Comparison of ENCODE assay signal across 15 mouse cellular contexts in genomic region chr4:150117311-150117710, GRCm38 (mm10). TPM values are rescaled to one million over a fixed set of nuclear protein-coding genes. Genes with fewer than 3 reads are reported as not detected.
A peak's percentile ranks its signal among the peaks of the same experiment; 100 is the strongest.
DNase-seq lines count a peak whose midpoint lies in the region; ATAC-seq and TF ChIP-seq lines count a peak whose summit lies in the region.
"Had no signal": no experiment of that assay in that cellular context is flagged by ENCODE, and none has a peak within 500 bp of the region (broad histone marks: within the 10 kb centered on the region; RNA-seq: fewer than 3 reads in every experiment).

No protein-coding gene starts in this region.

- H3K4me3 ChIP-seq in hindbrain, embryonic 14.5 days (replicated peaks; ENCODE audit: low read length), result no peak overlapping the region
- no peak overlapping the region for H3K4me3 ChIP-seq in hindbrain, embryonic 12.5 days
- no peak overlapping the region for H3K4me3 ChIP-seq in embryonic facial prominence, embryonic 14.5 days (ENCODE audit: low read depth, low read length)
- H3K4me3 ChIP-seq in stomach, postnatal 0 days (ENCODE audit: low read depth, low read length), result no peak overlapping the region

- H3K4me2 ChIP-seq in hindbrain, embryonic 14.5 days (replicated peaks), result no peak overlapping the region
- H3K4me2 ChIP-seq in hindbrain, embryonic 12.5 days (replicated peaks), result no peak overlapping the region
- H3K4me2 ChIP-seq in embryonic facial prominence, embryonic 14.5 days (ENCODE audit: low read depth, low read length), result no peak overlapping the region
- no peak overlapping the region for H3K4me2 ChIP-seq in stomach, postnatal 0 days (replicated peaks; ENCODE audit: low read depth)

- no peak for ATAC-seq in hindbrain, embryonic 14.5 days (ENCODE audit: low FRiP score)
- ATAC-seq in hindbrain, embryonic 12.5 days (ENCODE audit: low FRiP score), result no peak
- peak; percentile 26 for ATAC-seq in embryonic facial prominence, embryonic 14.5 days (ENCODE audit: low read depth)
- no peak for ATAC-seq in stomach, postnatal 0 days (ENCODE audit: low FRiP score, low TSS enrichment)

- no peak overlapping the region for H3K9ac ChIP-seq in hindbrain, embryonic 14.5 days
- H3K9ac ChIP-seq in hindbrain, embryonic 12.5 days, result no peak overlapping the region
- H3K9ac ChIP-seq in embryonic facial prominence, embryonic 14.5 days (ENCODE audit: low read depth, low read length), result no peak overlapping the region
- no peak overlapping the region for H3K9ac ChIP-seq in stomach, postnatal 0 days (ENCODE audit: low read length)

- peak; percentile 45 for TF ChIP-seq CTCF in stomach, postnatal 0 days (IDR thresholded peaks at IDR 0.05; ENCODE audit: low read depth)

- H3K9me3 ChIP-seq in hindbrain, embryonic 14.5 days (ENCODE audit: control insufficient read depth, low read length), result no peaks in the 10 kb centered on the region
- H3K9me3 ChIP-seq in hindbrain, embryonic 12.5 days (replicated peaks), result no peaks in the 10 kb centered on the region
- no peaks in the 10 kb centered on the region for H3K9me3 ChIP-seq in embryonic facial prominence, embryonic 14.5 days (ENCODE audit: control insufficient read depth, low read length)
- no peaks in the 10 kb centered on the region for H3K9me3 ChIP-seq in stomach, postnatal 0 days (ENCODE audit: control insufficient read depth, low read length)

- DNase-seq in hindbrain, embryonic 14.5 days (ENCODE audit: low spot score), result peak; percentile 51
- DNase-seq in lung, postnatal 10 days, result peak; percentile 25
- no peak for DNase-seq in lung, postnatal 4 days
- DNase-seq in embryonic facial prominence, embryonic 14.5 days (ENCODE audit: low spot score), result peak; percentile 41
- no peak for DNase-seq in stomach, postnatal 0 days (ENCODE audit: low spot score)
- no peak for DNase-seq in adrenal gland, postnatal 25 days
- no peak for DNase-seq in spleen, adult 12 weeks (ENCODE audit: low spot score)
- DNase-seq: adrenal gland, adult 8-10 months; cerebellum, postnatal 25 days; lung, adult 18-20 months; right cerebral cortex, postnatal 14 days had no signal

- 43% methylated on average over 5 of the region's 5 CpGs for WGBS in hindbrain, embryonic 14.5 days
- WGBS in hindbrain, embryonic 12.5 days, result 40% methylated on average over 5 of the region's 5 CpGs
- WGBS in embryonic facial prominence, embryonic 14.5 days, result 32% methylated on average over 5 of the region's 5 CpGs
- WGBS in stomach, postnatal 0 days, result 43% methylated on average over 5 of the region's 5 CpGs

- no peaks in the 10 kb centered on the region; the same call in 1 of the 2 replicates for H3K4me1 ChIP-seq in hindbrain, embryonic 14.5 days (replicated peaks; ENCODE audit: control insufficient read depth, insufficient read depth, low read length)
- peaks cover 6% of the 10 kb centered on the region for H3K4me1 ChIP-seq in hindbrain, embryonic 12.5 days
- H3K4me1 ChIP-seq in embryonic facial prominence, embryonic 14.5 days (ENCODE audit: control insufficient read depth, insufficient read depth, low read length), result peaks cover 4% of the 10 kb centered on the region; the same call in 1 of the 2 replicates
- H3K4me1 ChIP-seq in stomach, postnatal 0 days (replicated peaks; ENCODE audit: control insufficient read depth, insufficient read depth), result no peaks in the 10 kb centered on the region

- H3K27me3 ChIP-seq in hindbrain, embryonic 14.5 days (ENCODE audit: control insufficient read depth, insufficient read depth, low read length), result no peaks in the 10 kb centered on the region
- H3K27me3 ChIP-seq in hindbrain, embryonic 12.5 days, result no peaks in the 10 kb centered on the region
- H3K27me3 ChIP-seq in embryonic facial prominence, embryonic 14.5 days (replicated peaks; ENCODE audit: control insufficient read depth, insufficient read depth, low read length), result no peaks in the 10 kb centered on the region
- no peaks in the 10 kb centered on the region for H3K27me3 ChIP-seq in stomach, postnatal 0 days (ENCODE audit: control insufficient read depth, insufficient read depth, low read length)

- no peaks in the 10 kb centered on the region for H3K36me3 ChIP-seq in hindbrain, embryonic 14.5 days (replicated peaks; ENCODE audit: control insufficient read depth, insufficient read depth)
- H3K36me3 ChIP-seq in hindbrain, embryonic 12.5 days, result no peaks in the 10 kb centered on the region
- H3K36me3 ChIP-seq in embryonic facial prominence, embryonic 14.5 days (ENCODE audit: control insufficient read depth, insufficient read depth, low read length), result no peaks in the 10 kb centered on the region
- no peaks in the 10 kb centered on the region for H3K36me3 ChIP-seq in stomach, postnatal 0 days (ENCODE audit: control insufficient read depth, insufficient read depth, low read length)

- no peak overlapping the region for H3K27ac ChIP-seq in hindbrain, embryonic 14.5 days
- no peak overlapping the region for H3K27ac ChIP-seq in hindbrain, embryonic 12.5 days
- no peak overlapping the region for H3K27ac ChIP-seq in embryonic facial prominence, embryonic 14.5 days (replicated peaks; ENCODE audit: low read depth, low read length)
- no peak overlapping the region for H3K27ac ChIP-seq in stomach, postnatal 0 days (replicated peaks)

- no peak for TF ChIP-seq EP300 in stomach, postnatal 0 days (optimal IDR thresholded peaks at IDR 0.05)

RNA-seq across cellular contexts. Expression of gene Slc2a5, which starts 1.8 kb away (rescaled TPM):
- 2.4 and 2.8 TPM in 2 replicates for polyA plus RNA-seq in hindbrain, embryonic 14.5 days (2014; fragmentation: Nextera tagmentation; extraction: Ambion mirVana)
- polyA plus RNA-seq in hindbrain, embryonic 12.5 days (2016; fragmentation: Nextera tagmentation; extraction: Ambion mirVana), result 1.7 and 2.1 TPM in 2 replicates
- polyA plus RNA-seq in embryonic facial prominence, embryonic 14.5 days (2014; fragmentation: Nextera tagmentation; extraction: Ambion mirVana), result 3.2 and 3.5 TPM in 2 replicates
- polyA plus RNA-seq in stomach, postnatal 0 days (2015; fragmentation: Nextera tagmentation; extraction: Ambion mirVana), result 0.76 and 0.80 TPM in 2 replicates
- total RNA-seq in adrenal gland, postnatal 25 days (2021), result 2.3 and 3.6 TPM in 2 replicates

RNA-seq across cellular contexts. Expression of gene Gpr157, which starts 30.1 kb away (rescaled TPM):
- polyA plus RNA-seq in hindbrain, embryonic 14.5 days (2014; fragmentation: Nextera tagmentation; extraction: Ambion mirVana), result 0.33 and 0.39 TPM in 2 replicates
- polyA plus RNA-seq in hindbrain, embryonic 12.5 days (2016; fragmentation: Nextera tagmentation; extraction: Ambion mirVana), result 0.68 TPM in 2 replicates
- 0.50 and 0.58 TPM in 2 replicates for polyA plus RNA-seq in embryonic facial prominence, embryonic 14.5 days (2014; fragmentation: Nextera tagmentation; extraction: Ambion mirVana)
- polyA plus RNA-seq in stomach, postnatal 0 days (2015; fragmentation: Nextera tagmentation; extraction: Ambion mirVana), result 0.55 and 0.75 TPM in 2 replicates
- total RNA-seq in adrenal gland, postnatal 25 days (2021), result 1.1 and 1.7 TPM in 2 replicates

RNA-seq across cellular contexts. Expression of gene Slc2a7, which starts 31.5 kb away (rescaled TPM):
- polyA plus RNA-seq in hindbrain, embryonic 14.5 days (2014; fragmentation: Nextera tagmentation; extraction: Ambion mirVana), result not detected in 2 replicates
- not detected in 2 replicates for polyA plus RNA-seq in hindbrain, embryonic 12.5 days (2016; fragmentation: Nextera tagmentation; extraction: Ambion mirVana)
- not detected in 2 replicates for polyA plus RNA-seq in embryonic facial prominence, embryonic 14.5 days (2014; fragmentation: Nextera tagmentation; extraction: Ambion mirVana)
- polyA plus RNA-seq in stomach, postnatal 0 days (2015; fragmentation: Nextera tagmentation; extraction: Ambion mirVana), result 0.24 TPM in 1 of 2 replicates, not detected in the other
- not detected in 2 replicates for total RNA-seq in adrenal gland, postnatal 25 days (2021)
- total RNA-seq: adrenal gland, adult 8-10 months; layer of hippocampus, postnatal 10 days had no signal
- polyA plus RNA-seq: frontal cortex, adult 2 months; heart, embryonic 16.5 days had no signal

Comparison
In these comparisons a context has a peak if more than half of its experiments do, and no peak if none do; other contexts are left out.
1. DNase-seq: peak in hindbrain, embryonic 14.5 days (single experiment), lung, postnatal 10 days (single experiment) and embryonic facial prominence, embryonic 14.5 days (single experiment); none in lung, postnatal 4 days (0 of 2), stomach, postnatal 0 days (single experiment), adrenal gland, postnatal 25 days (single experiment) and spleen, adult 12 weeks (single experiment).